Mouse (Mus musculus) stomach, embryonic 16.5 days (tissue): ENCODE measurements at regions not wholly inside any gene's neighbourhood (a gene's known extent, or its start where the extent isn't known, plus 50 kb on each side); places are given as distances from the start of the nearest gene placed in this dataset.

Source experiments
- ATAC-seq: fragments of 200-750 bp; cut with Nextera tagmentation; 2 replicates; pipeline ENCODE4 v1.8.0; 2017; ENCODE audit warnings: moderate number of reproducible peaks, moderate TSS enrichment; ENCODE audit not compliant: insufficient read depth, low FRiP score
- H3K27ac ChIP-seq: fragments of 300-500 bp; sonication (generic); 2 replicates; pipeline ENCODE4 v1.5.1; 2014; ENCODE audit warnings: low read length
- H3K27me3 ChIP-seq: fragments of 300-500 bp; sonication (generic); 2 replicates; pipeline ENCODE4 v1.6.1; 2014; ENCODE audit warnings: low read length, control low read depth, mixed read lengths; ENCODE audit not compliant: control insufficient read depth, insufficient read depth
- H3K36me3 ChIP-seq: fragments of 300-500 bp; sonication (generic); 2 replicates; pipeline ENCODE4 v1.6.1; 2014; ENCODE audit warnings: low read length; ENCODE audit not compliant: control insufficient read depth, insufficient read depth
- H3K4me1 ChIP-seq: fragments of 300-500 bp; sonication (generic); 2 replicates; pipeline ENCODE4 v1.6.1; 2014; ENCODE audit warnings: low read length, control low read depth, mixed read lengths; ENCODE audit not compliant: control insufficient read depth, insufficient read depth
- H3K4me2 ChIP-seq: fragments of 300-500 bp; sonication (generic); 2 replicates; pipeline ENCODE4 v1.6.1; 2014; ENCODE audit warnings: low read depth, low read length, mixed read lengths
- H3K4me3 ChIP-seq: fragments of 300-500 bp; sonication (generic); replicated peaks from 2 replicates; pipeline ENCODE4 v1.5.1; 2014; ENCODE audit warnings: mild to moderate bottlenecking, low read length
- H3K9ac ChIP-seq: fragments of 300-500 bp; sonication (generic); 2 replicates; pipeline ENCODE4 v1.6.1; 2014; ENCODE audit warnings: low read length
- H3K9me3 ChIP-seq: fragments of 300-500 bp; sonication (generic); replicated peaks from 2 replicates; pipeline ENCODE4 v1.6.1; 2016; ENCODE audit warnings: low read length, control low read depth; ENCODE audit not compliant: control insufficient read depth
- WGBS: fragments of 180-500 bp; shearing (Covaris S2); extraction: QIAGEN DNeasy Blood & Tissue Kit; methylation state at CpG from one replicate; pipeline ENCODE4 v1.1.7; 2014; 5-methylcytosine and 5-hydroxymethylcytosine counted together

DNA sequence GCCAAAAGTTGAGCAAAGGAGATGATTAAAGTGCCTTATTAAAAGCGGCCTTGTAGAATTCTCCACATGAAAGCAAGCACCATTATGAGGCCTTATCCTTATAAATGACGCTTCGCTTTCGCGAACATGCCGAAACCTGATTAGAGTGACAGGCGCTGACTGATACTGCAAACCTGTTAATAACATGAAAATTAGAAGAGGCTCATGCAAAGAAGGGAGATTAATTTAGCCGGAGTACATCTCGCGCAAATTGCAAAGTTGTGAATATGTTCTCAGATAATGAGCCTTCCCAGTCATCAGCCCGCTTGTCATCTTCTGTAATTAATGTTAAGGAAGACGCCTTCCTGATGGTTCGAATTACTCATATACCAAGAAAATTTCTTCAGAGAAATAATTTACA, 177.8 kb upstream of the Mvb12b start:
- H3K9ac ChIP-seq, result no peak overlapping the region
- WGBS, result 91% methylated on average over 13 of the region's 13 CpGs
- no peaks in the 10 kb centered on the region for H3K4me1 ChIP-seq
- H3K4me3 ChIP-seq, result no peak overlapping the region
- ATAC-seq, result no peak
- no peaks in the 10 kb centered on the region for H3K27me3 ChIP-seq
- H3K36me3 ChIP-seq, result no peaks in the 10 kb centered on the region
- H3K27ac ChIP-seq, result no peak overlapping the region
- no peak overlapping the region for H3K4me2 ChIP-seq
- no peaks in the 10 kb centered on the region for H3K9me3 ChIP-seq

DNA sequence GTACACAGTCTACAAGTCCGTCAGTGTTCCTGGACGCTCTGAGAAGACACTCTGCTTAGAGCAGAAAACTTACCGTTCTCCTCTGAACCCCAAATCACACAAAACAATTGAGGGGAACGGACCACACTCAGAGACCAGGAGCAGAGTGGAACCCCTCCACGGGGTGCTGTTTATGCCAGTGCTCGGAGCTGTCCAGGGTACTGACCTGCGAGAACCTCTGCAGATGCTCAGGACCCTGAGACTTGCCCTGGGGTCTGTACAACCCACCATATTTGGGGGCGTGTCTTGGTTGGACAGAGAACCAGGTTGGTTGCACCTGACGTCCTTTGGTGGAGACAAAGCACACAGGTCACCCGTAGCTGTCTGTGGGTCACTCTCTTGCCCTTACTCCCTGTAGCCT, 177.3 kb upstream of the Mvb12b start:
- Histone ChIP-seq H3K36me3 (no peaks in the 10 kb centered on the region), H3K9ac (no peak overlapping the region), H3K4me2 (no peak overlapping the region), H3K9me3 (no peaks in the 10 kb centered on the region), H3K4me3 (no peak overlapping the region), H3K27ac (no peak overlapping the region), H3K4me1 (no peaks in the 10 kb centered on the region), H3K27me3 (no peaks in the 10 kb centered on the region)
- no peak for ATAC-seq
- WGBS, result 35% methylated on average over 10 of the region's 10 CpGs

DNA sequence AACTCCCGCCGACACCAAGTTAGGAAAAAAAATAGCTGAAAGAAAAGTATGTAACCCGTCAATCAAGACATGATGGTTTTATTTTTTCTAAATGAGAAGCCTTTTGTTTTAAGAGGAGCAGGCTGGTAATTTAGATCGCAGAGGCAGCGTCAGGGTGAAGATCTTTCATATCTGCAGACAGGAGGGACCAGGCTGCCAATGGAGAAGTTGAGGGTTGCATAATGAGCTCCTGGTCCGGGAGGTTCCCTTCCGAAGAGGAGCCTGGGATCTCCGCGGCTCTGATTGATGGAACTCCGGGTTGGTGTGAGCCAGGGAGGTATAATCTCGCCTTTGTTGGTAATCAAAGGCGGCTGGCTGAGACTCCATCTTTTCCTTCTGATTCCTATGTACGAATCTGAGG, 168.8 kb upstream of the Mvb12b start:
- no peak overlapping the region for H3K27ac ChIP-seq
- no peaks in the 10 kb centered on the region for H3K27me3 ChIP-seq
- no peak overlapping the region for H3K4me2 ChIP-seq
- H3K9ac ChIP-seq, result no peak overlapping the region
- WGBS, result 73% methylated on average over 13 of the region's 13 CpGs
- H3K9me3 ChIP-seq, result no peaks in the 10 kb centered on the region
- no peaks in the 10 kb centered on the region for H3K4me1 ChIP-seq
- no peak for ATAC-seq
- no peaks in the 10 kb centered on the region for H3K36me3 ChIP-seq
- no peak overlapping the region for H3K4me3 ChIP-seq

DNA sequence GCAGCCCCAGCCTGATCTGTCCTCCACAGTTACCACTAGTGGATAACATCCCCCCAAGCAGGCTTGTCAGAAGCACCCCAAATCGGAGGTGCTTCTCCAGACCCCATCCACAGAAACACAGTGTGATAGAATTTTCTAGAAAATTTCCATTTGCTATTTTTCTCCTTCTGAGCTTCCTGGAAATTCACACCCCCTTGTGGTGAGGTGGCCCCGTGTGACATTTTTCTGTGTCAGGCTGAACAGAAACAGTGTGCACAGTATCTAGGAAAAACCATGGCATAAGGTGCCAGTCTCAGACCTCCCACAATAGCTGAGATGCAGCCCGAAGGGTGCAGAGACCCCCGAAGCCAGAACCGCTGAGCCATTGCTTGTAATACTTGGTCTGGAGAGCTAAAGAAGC, 155.3 kb upstream of the Mvb12b start:
- Histone ChIP-seq H3K9me3 (no peaks in the 10 kb centered on the region), H3K4me1 (no peaks in the 10 kb centered on the region), H3K9ac (no peak overlapping the region), H3K27me3 (no peaks in the 10 kb centered on the region), H3K4me2 (no peak overlapping the region), H3K4me3 (no peak overlapping the region), H3K36me3 (no peaks in the 10 kb centered on the region), H3K27ac (no peak overlapping the region)
- WGBS, result 81% methylated on average over 5 of the region's 5 CpGs
- ATAC-seq, result no peak

DNA sequence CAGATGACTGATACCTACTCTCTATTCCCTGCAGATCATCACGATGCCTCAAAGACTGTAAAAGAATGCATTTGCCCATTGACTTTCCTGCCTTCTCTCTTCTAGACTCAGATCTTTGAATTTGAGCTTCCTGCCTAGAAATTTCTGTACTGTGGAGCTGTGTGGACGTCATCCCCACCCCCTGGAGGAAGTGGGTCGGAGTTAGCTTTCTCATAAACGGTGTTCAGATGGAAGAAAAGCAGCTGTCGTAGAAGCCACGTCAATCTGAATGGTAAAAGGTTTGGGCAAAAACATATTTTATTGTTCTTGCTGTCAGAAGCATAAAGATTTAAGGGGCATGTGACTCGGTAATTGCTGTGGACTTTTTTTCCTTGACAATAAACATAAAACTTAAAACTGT, 154.6 kb upstream of the Mvb12b start:
- WGBS, result 34% methylated on average over 7 of the region's 7 CpGs
- Histone ChIP-seq H3K4me2 (no peak overlapping the region), H3K9ac (no peak overlapping the region), H3K27me3 (no peaks in the 10 kb centered on the region), H3K4me1 (no peaks in the 10 kb centered on the region), H3K27ac (no peak overlapping the region), H3K36me3 (no peaks in the 10 kb centered on the region), H3K4me3 (no peak overlapping the region), H3K9me3 (no peaks in the 10 kb centered on the region)
- ATAC-seq, result no peak

DNA sequence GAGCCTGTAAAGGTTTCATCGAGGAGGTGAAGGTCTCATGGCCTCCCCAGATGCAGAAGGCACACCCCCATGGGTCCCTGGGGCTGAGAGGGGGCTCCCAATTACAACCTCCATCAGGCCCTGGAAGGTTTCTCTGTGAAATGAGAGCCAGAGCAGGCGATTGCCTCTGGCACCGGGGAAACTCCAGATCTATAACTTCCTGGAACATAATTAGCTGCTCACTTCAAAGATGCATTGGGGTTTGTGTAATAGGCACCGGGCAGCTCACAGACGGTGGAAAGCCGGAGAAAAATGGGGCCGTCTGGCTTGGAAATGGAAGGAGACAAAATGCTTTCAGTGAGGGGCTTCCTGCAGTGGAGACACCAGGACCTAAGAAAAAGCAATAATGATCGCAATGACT, 151.2 kb upstream of the Mvb12b start:
- Histone ChIP-seq H3K4me2 (no peak overlapping the region), H3K9me3 (no peaks in the 10 kb centered on the region), H3K4me3 (no peak overlapping the region), H3K27ac (no peak overlapping the region), H3K9ac (no peak overlapping the region), H3K4me1 (no peaks in the 10 kb centered on the region), H3K27me3 (no peaks in the 10 kb centered on the region), H3K36me3 (no peaks in the 10 kb centered on the region)
- whole genome bisulfite sequencing, result 57% methylated on average over 8 of the region's 8 CpGs
- ATAC-seq, result no peak

DNA sequence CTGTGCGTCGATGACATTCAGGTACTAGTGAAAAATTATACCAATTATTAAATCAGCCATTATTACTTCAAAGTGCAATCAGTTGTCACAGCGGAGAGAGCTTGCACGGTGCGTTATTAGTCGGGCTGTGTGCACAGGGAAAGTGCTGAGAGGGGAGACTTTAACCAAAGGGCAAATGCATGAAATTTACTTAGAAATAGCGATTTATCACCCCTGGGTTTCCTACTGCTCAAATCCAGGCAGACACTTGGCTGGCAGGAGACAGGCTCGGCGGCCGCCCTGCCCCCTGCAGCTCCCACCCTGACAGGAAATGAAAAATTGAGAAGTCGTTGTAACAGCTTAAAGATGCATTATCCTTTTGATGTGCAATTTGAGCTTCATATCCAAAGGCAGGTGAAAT, 145.5 kb upstream of the Mvb12b start:
- WGBS, result 33% methylated on average over 11 of the region's 11 CpGs

DNA sequence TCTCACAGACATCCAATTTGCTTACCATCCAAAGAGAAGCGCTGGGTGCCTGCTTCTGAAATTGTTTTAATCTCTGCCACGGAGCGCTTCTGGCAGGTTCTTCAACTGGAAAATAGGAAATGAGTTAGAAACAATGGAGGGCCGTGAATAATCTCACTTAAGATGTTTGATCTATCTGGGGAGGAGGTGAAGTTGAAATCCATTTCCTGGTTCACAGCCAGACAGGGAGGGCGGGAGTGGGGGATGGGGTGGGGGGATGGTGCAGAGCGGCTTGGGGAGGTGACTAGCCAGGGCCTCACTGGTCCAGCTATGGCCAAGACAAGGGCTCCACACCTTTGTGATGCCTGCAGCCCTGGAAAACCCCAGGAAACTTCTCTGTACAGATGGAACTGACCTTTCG, 143.7 kb upstream of the Mvb12b start:
- H3K4me2 ChIP-seq, result no peak overlapping the region
- no peaks in the 10 kb centered on the region for H3K27me3 ChIP-seq
- peaks cover 25% of the 10 kb centered on the region for H3K4me1 ChIP-seq
- no peak overlapping the region for H3K4me3 ChIP-seq
- H3K9ac ChIP-seq, result no peak overlapping the region
- ATAC-seq, result peak; percentile 11; the same call in 1 of the 2 replicates
- H3K9me3 ChIP-seq, result no peaks in the 10 kb centered on the region
- 27% methylated on average over 7 of the region's 7 CpGs for WGBS
- H3K27ac ChIP-seq, result peak overlapping the region; percentile 31
- H3K36me3 ChIP-seq, result no peaks in the 10 kb centered on the region

More for the DNA sequence above, 145.5 kb upstream of the Mvb12b start:
- no peak overlapping the region for H3K27ac ChIP-seq
- no peaks in the 10 kb centered on the region for H3K36me3 ChIP-seq
- no peak overlapping the region for H3K4me2 ChIP-seq
- no peak overlapping the region for H3K9ac ChIP-seq
- H3K4me3 ChIP-seq, result no peak overlapping the region
- no peaks in the 10 kb centered on the region for H3K27me3 ChIP-seq
- no peaks in the 10 kb centered on the region for H3K9me3 ChIP-seq
- H3K4me1 ChIP-seq, result peaks cover 16% of the 10 kb centered on the region
- no peak for ATAC-seq

DNA sequence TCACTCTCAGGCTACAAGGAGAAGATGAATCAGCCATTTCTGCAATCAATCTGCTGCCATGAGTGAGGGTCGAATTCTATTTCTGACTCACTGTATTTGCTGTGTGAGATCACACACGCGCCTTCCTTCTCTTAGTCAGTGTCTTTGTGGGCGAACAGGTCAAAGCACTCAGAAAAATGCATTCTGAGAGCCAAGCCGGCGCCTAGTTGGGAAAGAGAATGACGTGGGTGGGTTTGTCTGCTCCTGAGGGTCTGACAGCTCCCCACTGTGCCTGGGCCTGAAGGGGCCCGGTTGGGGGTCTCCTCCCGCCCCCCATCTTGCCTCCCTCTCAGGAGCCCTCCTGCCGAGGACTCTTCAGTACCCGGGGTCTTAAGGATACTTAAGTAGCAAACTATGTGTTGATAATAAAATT, 143.3 kb upstream of the Mvb12b start:
- WGBS, result 9% methylated on average over 11 of the region's 11 CpGs
- Histone ChIP-seq H3K27me3 (no peaks in the 10 kb centered on the region), H3K4me2 (no peak overlapping the region), H3K9ac (0 out of 2 replicates have a peak overlapping the region, but pooled peaks have one; percentile 12), H3K4me3 (no peak overlapping the region), H3K27ac (peak overlapping the region; percentile 31), H3K9me3 (no peaks in the 10 kb centered on the region), H3K4me1 (peaks cover 25% of the 10 kb centered on the region), H3K36me3 (no peaks in the 10 kb centered on the region)
- no peak; the same call in 1 of the 2 replicates for ATAC-seq

DNA sequence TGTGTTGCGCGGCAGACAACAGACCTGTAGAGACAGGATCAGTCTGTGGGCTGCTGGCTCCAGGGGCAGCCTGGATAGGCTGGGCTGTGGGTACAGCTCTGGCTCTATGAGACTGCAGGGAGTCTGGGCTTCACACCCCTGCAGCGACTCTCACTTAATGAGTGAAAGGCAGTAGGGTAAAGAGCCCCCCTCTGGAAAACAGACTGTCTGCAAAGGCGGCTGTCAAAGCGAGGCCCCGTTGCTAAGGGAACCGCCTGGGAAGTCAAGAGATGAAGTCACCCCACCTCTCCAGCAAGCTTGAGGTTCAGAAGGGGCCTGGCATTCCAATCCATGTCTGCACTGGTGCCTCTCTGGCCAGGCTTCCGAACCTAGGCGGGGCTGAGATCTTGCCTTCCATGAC, 139.7 kb upstream of the Mvb12b start:
- Histone ChIP-seq H3K36me3 (no peaks in the 10 kb centered on the region), H3K9me3 (no peaks in the 10 kb centered on the region), H3K27ac (no peak overlapping the region), H3K4me3 (no peak overlapping the region), H3K27me3 (no peaks in the 10 kb centered on the region), H3K9ac (no peak overlapping the region), H3K4me1 (peaks cover 25% of the 10 kb centered on the region), H3K4me2 (no peak overlapping the region)
- WGBS, result 34% methylated on average over 9 of the region's 9 CpGs
- 0 out of 2 replicates have a peak, but pooled peaks have one; percentile 23 for ATAC-seq
